Mouse (Mus musculus) splenic B cell, adult 2 months (primary cell): ENCODE results near the gene Krtap9-1.
"Not testable (repeated sequence)": the region's sequence is repeated elsewhere in the genome, so short reads cannot be mapped to it uniquely, and the experiment has no call there.

Experiments
- DNase-seq: peaks from one replicate; pipeline ENCODE4 v3.0.0-alpha.2; 2011; ENCODE audit warnings: low read depth, low spot score
- H3K27me3 ChIP-seq: 2 replicates; pipeline ENCODE4 v1.6.1; 2012; ENCODE audit warnings: mild to moderate bottlenecking, low read length, moderate library complexity, mixed read lengths; ENCODE audit not compliant: control insufficient read depth, poor library complexity, insufficient read depth, severe bottlenecking
- H3K36me3 ChIP-seq: 2 replicates; pipeline ENCODE4 v1.6.1; 2012; ENCODE audit warnings: mild to moderate bottlenecking, low read length, moderate library complexity, mixed read lengths; ENCODE audit not compliant: control insufficient read depth, poor library complexity, insufficient read depth, severe bottlenecking

The Krtap9-1 gene

DNA sequence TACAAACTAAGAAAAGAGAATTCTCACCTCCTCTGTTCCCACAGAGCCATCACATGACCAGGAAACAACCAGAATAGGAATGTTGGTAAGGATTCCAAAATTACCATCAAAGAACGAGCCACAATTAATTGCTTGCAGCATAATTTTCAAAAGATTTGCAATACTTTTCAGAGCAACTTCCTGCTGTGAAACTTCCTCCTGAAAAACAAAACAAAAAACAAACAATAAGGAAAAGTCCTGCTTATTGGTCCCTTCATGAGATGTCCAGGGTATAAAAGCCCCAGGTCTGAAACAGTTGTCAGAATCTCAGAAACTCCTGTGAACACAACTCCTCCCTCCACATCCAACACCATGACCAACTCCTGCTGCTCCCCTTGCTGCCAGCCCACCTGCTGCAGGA is at the start of gene Krtap9-1:
TSS of gene Krtap9-1 (plus strand) at position 301 of the 400 bp plus-strand sequence.
- H3K27me3 ChIP-seq, H3K36me3 ChIP-seq, DNase-seq: not testable (repeated sequence)

DNA sequence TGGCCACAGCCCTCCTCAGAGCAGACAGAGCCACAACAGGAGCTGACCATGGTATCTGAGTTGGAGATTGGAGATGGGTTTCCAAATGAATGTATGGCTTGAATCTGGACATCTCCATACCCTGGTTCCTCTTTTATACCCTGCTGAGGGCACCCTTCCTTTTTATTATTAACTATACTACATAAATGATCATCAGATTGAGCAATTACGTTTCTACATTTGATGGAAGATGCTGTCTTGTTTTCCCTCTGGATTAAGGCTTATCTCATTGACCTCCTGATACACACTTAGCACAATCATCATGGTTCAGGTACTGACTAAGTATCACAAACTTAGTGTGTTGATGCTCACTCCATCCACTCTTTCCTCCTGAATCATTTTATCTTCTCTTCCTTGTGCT is 35.2 kb upstream of the Krtap9-1 start, which contains the start of gene 2300003K06Rik:
TSS of gene 2300003K06Rik (minus strand) at position 101 of the 400 bp plus-strand sequence.
- Histone ChIP-seq H3K36me3 (no peaks in the 10 kb centered on the region), H3K27me3 (no peaks in the 10 kb centered on the region)
- DNase-seq: no peak

DNA sequence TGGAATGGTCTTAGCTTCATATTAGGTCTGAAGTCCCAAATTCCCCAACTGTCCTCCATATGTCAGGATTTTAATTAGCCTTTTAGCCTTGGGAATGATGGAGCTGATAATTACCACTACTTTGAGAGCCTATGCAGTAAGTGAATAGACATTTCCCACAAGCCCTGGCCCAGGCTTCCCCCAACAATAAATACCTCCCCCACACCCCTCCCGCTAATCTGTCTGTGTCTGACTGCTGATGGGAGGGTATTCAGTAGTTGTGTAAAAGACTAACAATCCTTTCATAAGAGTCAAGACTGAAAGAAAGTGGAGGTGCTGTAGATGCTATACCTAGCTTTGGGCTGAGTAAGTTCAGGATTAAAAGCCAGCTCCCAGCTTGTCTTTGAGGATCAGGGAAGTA is 31.0 kb upstream of the Krtap9-1 start:
- DNase-seq: no peak
- Histone ChIP-seq H3K27me3 (no peaks in the 10 kb centered on the region), H3K36me3 (no peaks in the 10 kb centered on the region)

DNA sequence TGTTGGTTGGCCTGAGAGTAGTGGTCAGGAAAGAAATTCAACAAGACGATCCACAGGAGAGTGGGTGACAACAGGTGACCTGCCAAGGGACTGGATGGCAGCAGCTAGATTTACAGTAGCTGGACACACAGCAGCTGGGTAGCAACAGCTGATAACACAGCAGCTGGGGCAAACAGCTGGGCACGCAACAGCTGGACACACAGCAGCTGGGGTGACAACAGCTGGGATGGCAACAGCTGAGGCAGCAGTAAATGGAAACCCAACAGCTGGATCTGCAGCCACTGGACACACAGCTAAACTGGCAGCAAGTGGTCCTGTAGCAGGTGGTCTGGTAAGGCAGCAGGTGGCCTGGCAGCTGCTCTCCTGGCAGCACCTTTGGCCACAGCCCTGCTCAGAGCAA is 26.4 kb upstream of the Krtap9-1 start:
- no peak for DNase-seq
- Histone ChIP-seq H3K36me3 (no peaks in the 10 kb centered on the region), H3K27me3 (no peaks in the 10 kb centered on the region)

DNA sequence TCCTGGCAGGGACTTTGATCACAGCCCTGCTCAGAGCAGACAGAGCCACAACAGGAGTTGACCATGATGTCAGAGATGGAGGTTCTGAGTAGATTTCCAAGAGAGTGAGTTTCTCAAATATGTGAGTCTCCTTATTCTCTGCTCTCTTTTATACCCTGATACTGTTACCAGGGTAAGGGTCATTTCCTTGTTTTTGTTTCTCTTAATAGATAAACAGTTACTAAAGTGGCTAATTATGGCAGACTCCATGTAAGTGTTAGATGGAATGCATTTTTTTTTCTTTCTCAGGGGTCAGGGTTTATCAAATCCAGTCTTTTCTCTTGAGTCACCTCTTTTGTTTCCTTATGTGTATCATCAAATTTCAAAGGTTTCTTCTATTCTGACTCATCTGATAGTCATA is 21.7 kb upstream of the Krtap9-1 start, which contains the start of gene Krtap4-16:
TSS of gene Krtap4-16 (minus strand) at position 101 of the 400 bp plus-strand sequence.
- no peak for DNase-seq
- no peaks in the 10 kb centered on the region for H3K27me3 ChIP-seq
- no peaks in the 10 kb centered on the region for H3K36me3 ChIP-seq

DNA sequence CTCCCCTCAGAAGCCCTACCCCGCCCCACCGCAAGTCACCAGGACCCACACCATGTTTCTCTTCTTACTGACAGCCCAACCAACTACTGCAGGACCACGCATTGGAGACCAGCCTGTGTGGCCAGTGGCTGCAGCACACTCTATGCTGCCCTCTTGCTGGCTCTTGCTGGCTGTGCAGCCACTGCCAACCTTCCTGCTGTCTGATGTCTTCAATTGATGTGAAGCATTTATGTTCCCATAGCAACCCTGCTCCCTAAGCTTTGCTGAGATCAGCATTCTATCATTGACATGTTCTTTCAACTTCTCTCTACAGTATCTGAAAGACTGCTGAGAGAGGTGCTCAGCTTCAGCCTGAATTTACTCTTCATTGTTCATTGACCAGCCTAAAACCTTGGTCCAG is 19.1 kb upstream of the Krtap9-1 start:
- H3K36me3 ChIP-seq: no peaks in the 10 kb centered on the region
- no peaks in the 10 kb centered on the region for H3K27me3 ChIP-seq
- DNase-seq: no peak

DNA sequence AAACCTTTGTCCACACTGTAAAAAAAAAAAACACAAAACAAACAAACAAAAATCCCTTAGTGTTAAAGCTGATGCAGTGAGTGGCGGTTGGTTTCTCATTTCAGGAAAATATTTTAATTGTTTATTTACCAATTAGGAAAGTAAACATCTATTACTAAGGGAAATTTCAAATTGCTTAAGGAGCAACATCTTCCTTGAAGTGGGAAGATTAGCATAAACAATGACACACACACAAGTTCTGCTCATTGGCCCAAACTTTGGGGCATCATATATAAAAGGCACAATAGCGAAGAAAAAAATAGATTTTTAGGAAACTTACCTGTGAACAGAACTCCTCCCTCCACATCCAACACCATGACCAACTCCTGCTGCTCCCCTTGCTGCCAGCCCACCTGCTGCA is 15.6 kb upstream of the Krtap9-1 start, which contains the start of gene Gm11568:
TSS of gene Gm11568 (plus strand) at position 301 of the 400 bp plus-strand sequence.
- DNase-seq: no peak
- no peaks in the 10 kb centered on the region for H3K27me3 ChIP-seq
- no peaks in the 10 kb centered on the region for H3K36me3 ChIP-seq

DNA sequence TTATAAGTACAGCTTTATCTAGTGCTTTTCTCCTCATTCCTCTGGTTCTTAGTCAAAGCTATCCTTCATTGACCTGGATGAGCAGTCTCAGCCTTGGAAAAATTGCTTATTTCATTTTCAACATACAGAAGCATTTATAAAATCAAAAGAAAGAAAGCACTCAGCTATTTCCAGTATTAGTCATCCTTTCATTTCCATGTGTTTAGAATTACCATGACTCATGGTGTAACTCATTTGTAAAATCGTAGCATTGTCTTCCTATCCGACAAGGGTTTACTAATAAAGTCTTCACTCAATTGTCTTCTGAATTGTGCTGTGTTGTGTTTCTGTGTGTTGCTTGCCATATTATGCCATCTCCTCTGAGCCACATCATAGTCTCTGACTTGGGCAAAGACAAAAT is 14.4 kb upstream of the Krtap9-1 start:
- DNase-seq: no peak
- H3K27me3 ChIP-seq: no peaks in the 10 kb centered on the region
- no peaks in the 10 kb centered on the region for H3K36me3 ChIP-seq

DNA sequence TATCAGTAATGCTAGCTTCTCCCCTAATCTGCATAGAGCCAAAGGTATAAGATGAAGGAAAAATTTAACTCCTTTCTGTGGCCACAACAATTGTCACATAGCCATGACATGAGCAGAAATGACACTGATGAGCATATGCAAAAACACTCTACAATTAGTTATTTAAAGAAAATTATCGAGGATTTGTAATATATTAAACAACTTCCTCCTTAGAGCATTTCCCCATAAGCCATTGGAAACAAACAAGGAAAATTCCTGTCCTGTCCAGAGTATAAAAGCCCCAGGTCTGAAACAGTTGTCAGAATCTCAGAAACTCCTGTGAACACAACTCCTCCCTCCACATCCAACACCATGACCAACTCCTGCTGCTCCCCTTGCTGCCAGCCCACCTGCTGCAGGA is 9.0 kb upstream of the Krtap9-1 start, which contains the start of gene Gm11559:
TSS of gene Gm11559 (plus strand) at position 301 of the 400 bp plus-strand sequence.
- H3K27me3 ChIP-seq, H3K36me3 ChIP-seq, DNase-seq: not testable (repeated sequence)

DNA sequence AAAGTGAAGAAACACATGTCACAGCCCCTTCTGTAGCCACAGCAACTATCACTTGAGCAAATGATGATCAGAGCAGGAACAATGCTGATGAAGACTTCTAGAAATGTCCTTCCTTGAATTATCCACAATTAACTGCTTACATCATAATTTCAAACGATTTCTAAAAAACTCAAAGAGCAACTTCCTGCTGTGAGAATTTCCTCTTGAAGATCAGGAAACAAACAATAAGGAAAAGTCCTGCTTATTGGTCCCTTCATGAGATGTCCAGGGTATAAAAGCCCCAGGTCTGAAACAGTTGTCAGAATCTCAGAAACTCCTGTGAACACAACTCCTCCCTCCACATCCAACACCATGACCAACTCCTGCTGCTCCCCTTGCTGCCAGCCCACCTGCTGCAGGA is 5.7 kb downstream of the Krtap9-1 start, which contains the start of gene Gm11567:
TSS of gene Gm11567 (plus strand) at position 301 of the 400 bp plus-strand sequence.
- not testable (repeated sequence) for DNase-seq

DNA sequence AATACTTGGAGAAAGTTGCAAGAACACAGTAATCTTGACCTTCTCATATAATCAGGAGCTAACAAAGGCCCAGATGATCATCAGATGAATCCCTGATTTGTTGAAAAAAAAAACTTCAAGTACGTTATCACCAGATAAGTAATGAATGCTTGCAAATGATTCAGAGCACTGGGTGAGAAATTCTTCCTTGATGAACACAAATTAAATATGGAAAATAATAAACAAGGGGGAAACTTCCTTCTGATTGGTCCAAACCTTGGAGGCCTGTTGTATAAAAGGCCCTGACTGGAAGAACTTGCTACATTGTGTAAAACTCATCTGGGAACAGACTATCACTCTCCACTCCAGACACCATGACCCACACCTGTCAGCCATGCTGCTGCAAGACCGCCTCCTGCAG is 34.4 kb downstream of the Krtap9-1 start, which contains the start of gene Krtap31-1:
TSS of gene Krtap31-1 (plus strand) at position 301 of the 400 bp plus-strand sequence.
- H3K36me3 ChIP-seq: no peaks in the 10 kb centered on the region
- DNase-seq: no peak
- H3K27me3 ChIP-seq: no peaks in the 10 kb centered on the region

More for the DNA sequence above, 5.7 kb downstream of the Krtap9-1 start, which contains the start of gene Gm11567:
- not testable (repeated sequence) for H3K27me3 ChIP-seq, H3K36me3 ChIP-seq

DNA sequence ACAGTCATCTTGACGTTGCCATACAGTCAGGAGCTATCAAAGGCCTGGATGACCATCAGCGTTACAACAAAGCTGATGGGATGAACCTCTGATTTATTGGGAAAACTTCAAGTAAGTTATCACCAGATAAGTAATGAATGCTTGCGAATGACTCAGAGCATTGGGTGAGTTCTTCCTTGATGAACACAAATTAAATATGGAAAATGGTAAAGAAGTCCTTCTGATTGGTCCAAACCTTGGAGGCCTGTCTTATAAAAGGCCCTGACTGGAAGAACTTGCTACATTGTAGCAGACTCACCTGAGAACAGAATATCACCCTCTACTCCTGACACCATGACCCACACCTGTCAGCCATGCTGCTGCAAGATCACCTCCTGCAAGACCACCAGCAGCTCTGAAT is 41.3 kb downstream of the Krtap9-1 start, which contains the start of gene Gm11565:
TSS of gene Gm11565 (plus strand) at position 301 of the 400 bp plus-strand sequence.
- DNase-seq: no peak
- no peaks in the 10 kb centered on the region for H3K36me3 ChIP-seq
- H3K27me3 ChIP-seq: no peaks in the 10 kb centered on the region
